In genomic region chr11:116087194-116088130, GRCm38 (mm10) we compare ENCODE assay signal across 8 mouse cellular contexts. TPM values are rescaled to one million over a fixed set of nuclear protein-coding genes. Genes with fewer than 3 reads are reported as not detected.
A peak's percentile ranks its signal among the peaks of the same experiment; 100 is the strongest.
DNase-seq lines count a peak whose midpoint lies in the region; ATAC-seq and TF ChIP-seq lines count a peak whose summit lies in the region.

No protein-coding gene starts in this region.

- peak; percentile 94 for TF ChIP-seq CTCF in spleen, adult 2 months (IDR thresholded peaks at IDR 0.05; ENCODE audit: extremely low read depth, insufficient read depth, insufficient read length, insufficient replicate concordance)

- H3K36me3 ChIP-seq in limb, embryonic 12.5 days: peaks cover 20% of the 10 kb centered on the region
- peaks cover 15% of the 10 kb centered on the region for H3K36me3 ChIP-seq in midbrain, embryonic 14.5 days (ENCODE audit: control insufficient read depth, insufficient read depth, low read length)
- peaks cover 9% of the 10 kb centered on the region for H3K36me3 ChIP-seq in spleen, adult 2 months (ENCODE audit: control insufficient read depth, insufficient read depth, low read length)

- H3K27me3 ChIP-seq in limb, embryonic 12.5 days: no peaks in the 10 kb centered on the region
- no peaks in the 10 kb centered on the region for H3K27me3 ChIP-seq in midbrain, embryonic 14.5 days (ENCODE audit: control insufficient read depth, insufficient read depth, low read length)
- H3K27me3 ChIP-seq in spleen, adult 2 months (ENCODE audit: control insufficient read depth, insufficient read depth, low read length): no peaks in the 10 kb centered on the region

- TF ChIP-seq POLR2A in spleen, adult 2 months (IDR thresholded peaks at IDR 0.05; ENCODE audit: low read depth, low read length): peak; percentile 48

- peak overlapping the region; percentile 60 for H3K27ac ChIP-seq in limb, embryonic 12.5 days
- 0 out of 2 replicates have a peak overlapping the region, but pooled peaks have one; percentile 26 for H3K27ac ChIP-seq in midbrain, embryonic 14.5 days (replicated peaks; ENCODE audit: low read depth, low read length)
- peak overlapping the region; percentile 91 for H3K27ac ChIP-seq in spleen, adult 2 months (ENCODE audit: insufficient read depth, low read length)

- peak; percentile 62 for ATAC-seq in limb, embryonic 12.5 days (ENCODE audit: insufficient number of reproducible peaks, insufficient read depth, low FRiP score, low TSS enrichment, low read depth)
- ATAC-seq in midbrain, embryonic 14.5 days (ENCODE audit: low FRiP score, low TSS enrichment): peak; percentile 76

- peak overlapping the region; percentile 57 for H3K4me2 ChIP-seq in limb, embryonic 12.5 days
- peak overlapping the region; percentile 65 for H3K4me2 ChIP-seq in midbrain, embryonic 14.5 days (ENCODE audit: low read length)

- peak overlapping the region; percentile 13; the same call in 1 of the 2 replicates for H3K9ac ChIP-seq in limb, embryonic 12.5 days (replicated peaks)
- peak overlapping the region; percentile 18; the same call in 1 of the 2 replicates for H3K9ac ChIP-seq in midbrain, embryonic 14.5 days (replicated peaks; ENCODE audit: low read length)

- 3% methylated on average over 31 of the region's 31 CpGs for WGBS in limb, embryonic 12.5 days
- 4% methylated on average over 31 of the region's 31 CpGs for WGBS in midbrain, embryonic 14.5 days
- WGBS in spleen, adult 2 months: 1% methylated on average over 31 of the region's 31 CpGs

- DNase-seq in ovary, adult 18-20 months (ENCODE audit: low spot score): peak; percentile 75
- no peak for DNase-seq in ovary, postnatal 10 days (ENCODE audit: low spot score)
- DNase-seq in embryo, embryonic 9.5 days (ENCODE audit: extremely low spot score): peak; percentile 87
- peak; percentile 99 for DNase-seq in heart, adult 11 months
- peak; percentile 90 for DNase-seq in kidney, adult 11 months
- DNase-seq in midbrain, embryonic 14.5 days: peak; percentile 89
- peak; percentile 77 to 89 for DNase-seq in spleen, adult 2 months (ENCODE audit: low read depth in 1 of 2, low spot score in 2 of 2)

- peak overlapping the region; percentile 51 for H3K4me3 ChIP-seq in limb, embryonic 12.5 days (replicated peaks)
- H3K4me3 ChIP-seq in midbrain, embryonic 14.5 days (replicated peaks; ENCODE audit: low read depth, low read length): peak overlapping the region; percentile 44
- H3K4me3 ChIP-seq in spleen, adult 2 months (ENCODE audit: extremely low read depth, insufficient read depth, insufficient read length): peak overlapping the region; percentile 65

- H3K9me3 ChIP-seq in limb, embryonic 12.5 days: no peaks in the 10 kb centered on the region
- no peaks in the 10 kb centered on the region for H3K9me3 ChIP-seq in midbrain, embryonic 14.5 days (ENCODE audit: control insufficient read depth, low read length)

- H3K4me1 ChIP-seq in limb, embryonic 12.5 days (replicated peaks): peaks cover 18% of the 10 kb centered on the region
- H3K4me1 ChIP-seq in midbrain, embryonic 14.5 days (ENCODE audit: control insufficient read depth, insufficient read depth, low read length): peaks cover 10% of the 10 kb centered on the region
- peaks cover 3% of the 10 kb centered on the region; the same call in 1 of the 2 replicates for H3K4me1 ChIP-seq in spleen, adult 2 months (ENCODE audit: control insufficient read depth, insufficient read depth, insufficient read length)

RNA-seq across cellular contexts. Expression of gene Wbp2, which starts 0.7 kb away (rescaled TPM):
- polyA plus RNA-seq in limb, embryonic 12.5 days (2016; fragmentation: Nextera tagmentation; extraction: Ambion mirVana): 33.2 and 36.6 TPM in 2 replicates
- 152 and 160 TPM in 2 replicates for polyA plus RNA-seq in midbrain, embryonic 14.5 days (2014; fragmentation: Nextera tagmentation; extraction: Ambion mirVana)
- polyA plus RNA-seq in spleen, adult 2 months (2012; rRNA removed): 135 and 162 TPM in 2 replicates

RNA-seq across cellular contexts. Expression of gene Unc13d, which starts 9.7 kb away (rescaled TPM):
- polyA plus RNA-seq in limb, embryonic 12.5 days (2016; fragmentation: Nextera tagmentation; extraction: Ambion mirVana): 1.4 and 1.7 TPM in 2 replicates
- 1.1 and 1.5 TPM in 2 replicates for polyA plus RNA-seq in midbrain, embryonic 14.5 days (2014; fragmentation: Nextera tagmentation; extraction: Ambion mirVana)
- polyA plus RNA-seq in spleen, adult 2 months (2012; rRNA removed): 49.4 and 65.0 TPM in 2 replicates

RNA-seq across cellular contexts. Expression of gene Trim47, which starts 39.5 kb away (rescaled TPM):
- 6.0 and 7.9 TPM in 2 replicates for polyA plus RNA-seq in limb, embryonic 12.5 days (2016; fragmentation: Nextera tagmentation; extraction: Ambion mirVana)
- polyA plus RNA-seq in midbrain, embryonic 14.5 days (2014; fragmentation: Nextera tagmentation; extraction: Ambion mirVana): 5.2 and 5.3 TPM in 2 replicates
- 19.4 and 26.1 TPM in 2 replicates for polyA plus RNA-seq in spleen, adult 2 months (2012; rRNA removed)

RNA-seq across cellular contexts. Expression of gene Trim65, which starts 43.5 kb away (rescaled TPM):
- 2.1 and 3.0 TPM in 2 replicates for polyA plus RNA-seq in limb, embryonic 12.5 days (2016; fragmentation: Nextera tagmentation; extraction: Ambion mirVana)
- 1.6 and 2.0 TPM in 2 replicates for polyA plus RNA-seq in midbrain, embryonic 14.5 days (2014; fragmentation: Nextera tagmentation; extraction: Ambion mirVana)
- 23.7 and 26.0 TPM in 2 replicates for polyA plus RNA-seq in spleen, adult 2 months (2012; rRNA removed)

RNA-seq across cellular contexts. Expression of gene Mrpl38, which starts 51.2 kb away (rescaled TPM):
- 86.9 and 90.8 TPM in 2 replicates for polyA plus RNA-seq in limb, embryonic 12.5 days (2016; fragmentation: Nextera tagmentation; extraction: Ambion mirVana)
- polyA plus RNA-seq in midbrain, embryonic 14.5 days (2014; fragmentation: Nextera tagmentation; extraction: Ambion mirVana): 72.5 and 81.4 TPM in 2 replicates
- polyA plus RNA-seq in spleen, adult 2 months (2012; rRNA removed): 37.3 and 40.3 TPM in 2 replicates

Comparison
In these comparisons a context has a peak if more than half of its experiments do, and no peak if none do; other contexts are left out.
1. H3K27ac ChIP-seq: peak in every context shown above with its lines; median percentile 91 in spleen, adult 2 months; 60 in limb, embryonic 12.5 days; 26 in midbrain, embryonic 14.5 days.
2. RNA of gene Unc13d, which starts 9.7 kb away (polyA plus RNA-seq): 49.4 to 65.0 TPM in spleen, adult 2 months; 1.4 to 1.7 TPM in limb, embryonic 12.5 days and 1.1 to 1.5 TPM in midbrain, embryonic 14.5 days; every median in the first group is over 10 times any median in the second.
3. Peak in every context shown above with its lines, with median percentiles within 50 percentile points of each other: H3K4me3 ChIP-seq.